Mouse (Mus musculus) CD4-positive helper T cell, adult 2 months (primary cell): Measurements from ENCODE around the gene Pter.

Experiments
- DNase-seq: peaks from one replicate; pipeline ENCODE4 v3.0.0-alpha.2; 2012; ENCODE audit warnings: low read depth, missing footprints, low spot score

Pter gene

DNA sequence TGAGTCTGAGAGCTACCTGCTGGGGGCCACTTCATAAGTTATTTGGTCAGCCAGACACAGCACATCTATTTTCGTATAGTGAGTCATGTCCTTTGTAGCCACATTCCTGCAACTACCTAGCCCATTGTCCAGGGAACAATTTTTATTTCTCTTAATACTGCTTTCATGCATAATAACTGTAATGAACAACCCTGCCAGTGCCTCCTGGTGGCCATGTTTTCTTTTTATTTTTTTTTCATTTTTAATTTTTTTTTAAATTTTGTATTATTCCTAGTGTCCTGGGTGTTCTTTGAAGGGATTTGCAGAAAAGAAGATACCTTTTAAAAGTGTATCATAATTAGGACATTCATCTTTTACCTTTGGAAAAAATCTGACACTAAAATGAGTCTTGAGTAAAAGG, 84.6 kb downstream of the Pter start:
- DNase-seq, result no peak

DNA sequence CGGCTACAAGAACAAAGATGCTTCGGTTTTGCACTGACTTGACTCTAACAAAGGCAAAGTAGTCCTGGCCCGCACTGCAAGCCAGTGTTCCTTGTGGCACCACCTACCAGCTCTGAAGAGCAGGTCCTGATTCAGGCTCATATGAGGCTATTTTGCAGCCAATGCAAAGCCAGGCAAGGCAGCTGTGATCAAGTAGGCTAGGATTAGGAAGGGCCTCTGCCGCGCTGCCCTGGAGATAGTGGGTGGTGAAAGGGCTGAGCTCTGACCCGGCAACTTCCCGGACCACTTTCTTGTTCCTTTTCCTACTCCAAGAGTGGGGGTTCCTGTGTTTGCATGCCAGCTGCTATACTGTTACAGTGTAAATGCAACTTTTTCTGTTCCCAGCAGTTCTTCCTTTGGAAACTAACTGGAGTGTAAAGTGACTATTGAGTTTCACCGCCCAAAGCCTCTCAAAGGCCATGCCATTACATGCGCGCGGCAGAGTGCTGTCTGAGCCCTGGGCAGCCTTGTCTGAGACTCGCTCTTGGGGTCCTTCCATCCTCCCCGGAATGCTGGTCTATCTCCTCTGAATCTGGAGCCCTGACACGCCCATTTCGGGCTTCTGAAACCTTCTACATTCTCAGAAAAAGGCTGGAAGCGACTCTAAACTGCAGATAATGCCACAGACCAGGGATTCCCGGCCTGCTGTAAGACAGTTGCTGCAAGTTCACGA, 85.6 kb downstream of the Pter start:
- no peak for DNase-seq

DNA sequence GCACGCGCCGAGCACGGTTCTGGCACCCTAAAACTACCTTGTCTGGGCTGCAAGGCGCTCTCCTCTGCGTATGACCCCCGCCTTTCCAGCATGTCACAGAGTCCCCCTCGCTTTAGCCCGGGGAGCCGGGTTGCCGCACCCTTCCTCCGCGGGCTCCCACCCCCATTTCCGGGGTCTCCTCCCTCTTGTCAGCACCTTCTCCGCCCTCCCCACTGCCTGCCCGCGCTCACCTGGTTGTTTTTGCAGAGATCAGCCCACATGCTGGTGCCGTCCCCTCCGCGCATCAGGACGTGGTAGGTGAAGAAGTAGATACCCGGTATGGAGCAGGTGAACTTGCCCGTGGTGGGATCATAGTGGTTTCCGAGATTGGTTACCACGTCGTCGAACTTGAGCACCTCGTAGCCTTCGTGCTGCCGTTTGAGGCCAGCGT, 86.2 kb downstream of the Pter start:
- no peak for DNase-seq

DNA sequence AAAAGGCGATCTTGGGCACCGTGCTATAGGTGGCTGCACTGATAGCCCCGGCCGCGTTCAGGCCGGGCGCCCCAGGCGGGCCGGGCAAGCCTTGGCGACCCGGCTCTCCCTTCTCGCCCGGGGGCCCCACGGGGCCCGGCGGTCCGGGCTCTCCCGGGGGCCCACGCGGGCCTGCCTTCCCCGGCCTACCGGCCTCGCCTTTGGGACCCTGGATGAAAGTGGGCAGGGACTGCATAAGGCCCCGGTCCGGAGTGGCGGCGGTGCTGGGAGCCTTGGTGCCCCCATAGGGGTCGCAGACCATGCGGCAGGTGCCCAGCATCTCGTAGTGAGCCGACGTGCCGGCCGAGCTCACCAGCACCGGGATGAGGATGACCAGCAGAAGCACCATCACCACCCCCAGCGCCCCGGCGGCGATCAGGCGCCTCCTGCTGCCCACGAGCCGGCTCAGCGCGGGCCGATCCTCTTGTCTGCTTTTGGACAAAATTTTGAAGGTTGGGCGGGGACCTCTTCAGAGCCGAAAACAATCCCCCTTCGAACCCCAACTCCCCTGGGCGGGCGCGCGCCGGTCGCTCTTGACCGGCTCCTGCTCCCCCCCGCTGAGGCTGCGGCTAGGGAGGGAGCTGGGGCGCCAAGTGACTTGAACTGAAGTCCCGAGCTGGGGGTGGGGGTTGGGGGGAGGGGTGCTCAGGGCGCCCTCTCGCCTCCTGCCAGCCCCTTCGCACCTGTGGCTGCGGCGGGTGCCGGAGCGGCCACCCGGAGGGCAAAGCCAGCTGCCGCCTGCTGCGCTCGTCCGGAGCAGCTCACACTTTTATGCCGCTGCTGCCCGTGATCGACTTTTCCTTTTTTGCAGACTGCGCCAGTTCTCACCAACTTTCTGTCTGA, 86.9 kb downstream of the Pter start:
- DNase-seq, result no peak

DNA sequence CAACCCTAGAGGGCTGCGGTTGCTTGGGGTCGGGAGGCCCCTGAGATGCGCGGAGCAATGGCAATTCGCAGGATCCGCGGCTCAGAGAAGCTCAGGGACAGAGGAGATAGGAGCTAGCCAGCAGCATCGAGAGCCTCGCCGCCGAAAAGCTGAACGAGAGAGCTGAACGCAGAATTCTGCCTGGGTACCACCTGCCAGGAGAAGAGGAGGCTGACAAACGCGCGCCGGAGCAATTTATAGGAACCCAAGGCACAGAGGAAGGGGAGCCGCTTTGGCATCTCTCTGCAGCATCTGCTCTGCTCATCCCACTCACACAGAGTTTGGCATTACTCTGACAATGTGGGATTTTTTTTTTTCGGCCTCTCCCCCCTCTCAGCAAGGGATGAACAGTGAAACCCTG, 87.6 kb downstream of the Pter start, which contains the start of gene C1ql3:
C1ql3 (minus strand) TSS at position 335 of the 400 bp plus-strand sequence.
- DNase-seq, result no peak

DNA sequence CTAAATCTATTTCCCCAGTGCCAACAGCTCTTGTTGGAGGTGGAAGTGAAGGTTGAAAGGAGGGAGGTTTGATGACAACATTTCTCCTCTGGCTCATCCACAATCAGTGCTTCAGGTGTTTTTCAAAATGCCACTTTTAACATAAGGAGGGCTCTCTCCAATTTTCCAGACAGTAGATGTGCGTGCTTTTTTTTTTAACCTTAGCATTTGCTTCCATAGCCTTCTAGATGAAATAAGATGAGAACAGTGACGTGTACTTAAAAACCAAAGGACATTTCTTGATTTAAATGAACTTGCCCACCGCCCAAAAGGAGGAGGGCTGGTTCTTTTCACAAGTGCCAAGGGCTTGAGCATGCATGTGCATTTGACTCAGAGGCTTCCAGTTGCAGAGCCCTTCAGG, 88.1 kb downstream of the Pter start:
- no peak for DNase-seq

DNA sequence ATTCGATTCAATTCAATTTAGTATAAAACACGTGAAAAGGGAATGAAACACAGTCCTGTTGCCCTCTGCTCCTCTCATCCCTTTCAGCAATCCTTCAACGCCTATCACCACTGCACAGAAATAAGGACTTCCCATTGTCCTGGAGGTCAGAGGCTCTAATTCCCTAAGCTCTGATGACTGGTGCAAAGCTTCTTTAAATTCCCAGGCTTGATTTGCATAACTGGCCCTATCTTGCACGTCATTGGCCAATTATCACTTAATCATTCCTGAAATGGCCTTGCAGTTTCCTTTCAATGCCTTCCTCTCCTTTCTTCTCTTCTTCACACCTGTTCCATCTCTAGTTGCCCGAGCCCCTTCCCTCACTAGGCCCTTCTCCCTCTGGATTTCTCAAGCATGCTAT, 94.5 kb downstream of the Pter start:
- no peak for DNase-seq

DNA sequence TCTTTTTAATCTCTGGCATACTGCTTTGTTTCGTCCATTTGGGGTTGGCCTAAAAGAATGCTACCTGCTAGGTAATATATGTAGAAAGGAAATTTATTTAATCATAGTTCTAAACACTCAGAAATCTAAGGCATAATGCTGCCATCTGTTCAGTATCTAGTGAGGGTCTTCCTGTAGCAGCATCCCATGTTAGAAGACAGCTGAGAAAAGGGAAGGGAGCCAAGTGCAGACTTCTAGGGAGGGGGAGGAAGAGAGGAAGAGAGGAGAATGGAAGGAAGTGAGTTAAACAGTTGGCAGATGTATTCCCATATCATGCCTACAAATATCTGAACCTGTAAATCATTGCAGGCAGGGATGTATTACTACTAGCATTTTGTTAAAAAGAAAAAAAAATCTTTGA, 95.0 kb downstream of the Pter start:
- no peak for DNase-seq

DNA sequence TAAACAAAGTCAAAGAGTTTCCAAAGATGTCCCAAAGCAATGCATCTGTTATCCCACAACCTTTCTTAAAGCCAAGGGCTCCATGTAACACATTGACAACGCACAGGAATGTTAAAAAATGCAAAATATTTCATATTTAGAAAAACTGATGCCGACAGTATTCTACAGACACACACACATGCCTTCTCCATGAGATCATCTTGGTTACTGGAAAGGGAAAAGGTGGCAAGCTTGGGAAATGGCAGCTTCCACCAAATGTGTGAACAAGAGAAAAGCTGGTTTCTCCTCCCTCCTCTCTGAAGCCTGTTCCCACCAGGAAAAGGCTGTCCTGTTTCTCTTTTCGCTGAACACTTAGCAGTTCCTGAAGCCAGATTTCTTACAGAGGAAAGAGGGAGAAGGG, 114.9 kb downstream of the Pter start:
- DNase-seq, result no peak

DNA sequence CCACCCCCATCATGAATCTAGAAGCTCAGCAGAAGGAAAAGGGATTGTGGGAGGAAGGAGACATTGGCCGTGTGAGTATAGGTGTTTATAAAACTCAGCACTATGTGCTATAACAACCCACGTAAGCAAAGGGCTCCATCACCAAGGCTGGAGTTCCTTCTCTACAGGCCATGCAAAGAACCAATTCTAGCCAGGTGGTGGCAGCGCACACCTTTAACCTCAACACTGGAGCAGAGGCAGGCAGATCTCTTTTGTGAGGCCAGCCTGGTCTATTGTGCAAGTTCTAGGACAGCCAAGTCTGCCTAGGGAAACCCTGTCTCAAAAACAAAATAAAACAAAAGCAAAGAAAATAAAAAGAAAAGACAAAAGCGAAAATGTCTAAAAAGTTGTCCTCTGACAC, 115.9 kb downstream of the Pter start:
- DNase-seq, result peak; percentile 1

DNA sequence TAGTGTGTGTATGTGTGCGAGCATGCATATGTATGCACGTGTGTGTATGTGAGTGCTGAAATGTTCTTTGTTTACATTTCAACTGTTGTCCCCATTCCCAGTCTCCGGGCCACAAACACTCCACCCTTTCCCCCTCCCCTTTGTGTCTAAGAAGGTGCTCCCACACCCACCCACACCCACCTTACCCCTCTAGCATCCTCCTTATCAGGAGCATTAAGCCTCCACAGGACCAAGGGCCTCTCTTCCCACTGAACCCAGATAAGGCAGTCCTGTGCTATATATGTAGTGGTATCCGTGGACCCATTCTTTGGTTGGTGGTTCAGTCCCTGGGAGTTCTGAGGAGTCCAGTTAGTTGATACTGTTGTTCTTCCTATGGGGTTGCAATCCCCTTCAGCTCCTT, 120.7 kb downstream of the Pter start:
- no peak for DNase-seq

DNA sequence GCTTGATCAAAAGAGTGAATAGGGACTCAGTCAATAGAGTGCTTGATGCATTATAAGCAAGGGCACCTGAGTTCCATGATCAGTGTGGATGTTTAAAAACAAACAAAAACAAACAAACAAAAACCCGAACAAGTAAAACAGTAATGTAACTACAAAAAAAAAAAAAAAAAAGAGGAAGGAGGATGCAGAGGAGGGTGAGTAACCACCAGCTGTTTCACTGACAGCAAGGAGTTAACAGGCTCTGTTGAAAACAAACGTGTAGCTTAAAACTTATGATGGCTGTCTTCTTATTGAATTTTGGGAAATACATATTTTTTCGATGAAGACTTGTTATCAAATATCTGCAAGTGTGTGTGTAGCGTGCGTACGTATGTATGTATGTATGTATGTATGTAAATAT, 124.8 kb downstream of the Pter start:
- DNase-seq, result no peak
